Mouse (Mus musculus) hindbrain, embryonic 15.5 days (tissue): Measurements from ENCODE around the gene Cacng8. TPM values are rescaled to one million over a fixed set of nuclear protein-coding genes. Genes with fewer than 3 reads are reported as not detected.
A peak's percentile ranks its signal among the peaks of the same experiment; 100 is the strongest.

Experiments
- ATAC-seq: fragments of 200-750 bp; cut with Nextera tagmentation; 2 replicates; pipeline ENCODE4 v1.8.0; 2017; ENCODE audit warnings: low read depth, moderate number of reproducible peaks, moderate TSS enrichment; ENCODE audit not compliant: low FRiP score
- H3K27ac ChIP-seq: fragments of 300-500 bp; sonication (generic); replicated peaks from 2 replicates; pipeline ENCODE4 v1.5.1; 2015; ENCODE audit warnings: mild to moderate bottlenecking, inconsistent platforms
- H3K27me3 ChIP-seq: fragments of 300-500 bp; sonication (generic); 2 replicates; pipeline ENCODE4 v1.6.1; 2015; ENCODE audit warnings: control low read depth, inconsistent platforms
- H3K36me3 ChIP-seq: fragments of 300-500 bp; sonication (generic); 2 replicates; pipeline ENCODE4 v1.6.1; 2015; ENCODE audit warnings: control low read depth, inconsistent platforms
- H3K4me1 ChIP-seq: fragments of 300-500 bp; sonication (generic); replicated peaks from 2 replicates; pipeline ENCODE4 v1.6.1; 2015; ENCODE audit warnings: control low read depth, inconsistent platforms
- H3K4me2 ChIP-seq: fragments of 300-500 bp; sonication (generic); 2 replicates; pipeline ENCODE4 v1.6.1; 2015; ENCODE audit warnings: moderate library complexity, mild to moderate bottlenecking, inconsistent platforms
- H3K4me3 ChIP-seq: fragments of 300-500 bp; sonication (generic); 2 replicates; pipeline ENCODE4 v1.5.1; 2015; ENCODE audit warnings: mild to moderate bottlenecking, inconsistent platforms
- H3K9ac ChIP-seq: fragments of 300-500 bp; sonication (generic); 2 replicates; pipeline ENCODE4 v1.6.1; 2015; ENCODE audit warnings: inconsistent platforms
- H3K9me3 ChIP-seq: fragments of 300-500 bp; sonication (generic); 2 replicates; pipeline ENCODE4 v1.6.1; 2016; ENCODE audit warnings: control low read depth, inconsistent platforms
- WGBS: fragments of 180-500 bp; shearing (Covaris S2); methylation state at CpG from one replicate; pipeline ENCODE4 v1.1.7; 2015; 5-methylcytosine and 5-hydroxymethylcytosine counted together
- polyA plus RNA-seq: library from polyadenylated mRNA; unstranded; fragments of >200 nt; fragmentation: Nextera tagmentation; extraction: Ambion mirVana; gene quantifications from 2 replicates; pipeline ENCODE4 v1.2.1, GENCODE M21; 2015

Gene Cacng8
- polyA plus RNA-seq, 1 experiment from 2014 or later, result 14.6 TPM

DNA sequence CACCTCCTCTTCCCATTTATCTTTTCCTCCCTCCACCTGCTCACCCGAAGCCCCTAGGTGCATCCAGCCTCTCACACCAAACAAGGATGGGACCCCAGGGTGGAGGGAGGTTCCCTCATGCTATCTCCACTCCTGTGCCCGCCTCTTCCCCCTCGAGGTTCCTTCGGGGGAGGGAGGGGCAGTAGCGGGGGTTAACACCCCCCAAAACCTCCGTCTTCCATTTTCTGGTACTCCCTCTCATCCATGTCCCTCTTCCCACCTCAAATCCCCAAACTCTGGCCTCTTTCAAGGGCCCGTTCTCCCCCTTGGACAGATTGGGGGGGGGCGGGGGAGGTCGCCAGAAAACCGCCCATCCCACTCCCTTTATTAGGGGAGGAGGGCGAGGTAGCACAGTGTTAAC lies 22.9 kb upstream of the Cacng8 start:
- peak overlapping the region; percentile 31 for H3K4me2 ChIP-seq
- H3K9ac ChIP-seq, result no peak overlapping the region

GRCm38 (mm10) chr7:3368311-3368710 lies 22.2 kb upstream of the Cacng8 start:
- H3K4me3 ChIP-seq, result no peak overlapping the region
- no peak overlapping the region for H3K4me2 ChIP-seq
- H3K36me3 ChIP-seq, result peaks cover 6% of the 10 kb centered on the region; the same call in 1 of the 2 replicates
- H3K9ac ChIP-seq, result no peak overlapping the region
- H3K4me1 ChIP-seq, result peaks cover 8% of the 10 kb centered on the region; the same call in 1 of the 2 replicates
- ATAC-seq, result no peak
- 33% methylated on average over 12 of the region's 12 CpGs for WGBS
- no peak overlapping the region for H3K27ac ChIP-seq
- 0 out of 2 replicates have a peak, but pooled peaks cover 4% of the 10 kb centered on the region for H3K27me3 ChIP-seq
- H3K9me3 ChIP-seq, result no peaks in the 10 kb centered on the region

More for the DNA sequence above, 22.9 kb upstream of the Cacng8 start:
- H3K4me1 ChIP-seq, result peaks cover 8% of the 10 kb centered on the region; the same call in 1 of the 2 replicates
- 0 out of 2 replicates have a peak, but pooled peaks cover 4% of the 10 kb centered on the region for H3K27me3 ChIP-seq
- no peak overlapping the region for H3K4me3 ChIP-seq
- no peak overlapping the region for H3K27ac ChIP-seq
- WGBS, result 14% methylated on average over 11 of the region's 11 CpGs
- peaks cover 6% of the 10 kb centered on the region; the same call in 1 of the 2 replicates for H3K36me3 ChIP-seq
- no peaks in the 10 kb centered on the region for H3K9me3 ChIP-seq
- no peak for ATAC-seq

DNA sequence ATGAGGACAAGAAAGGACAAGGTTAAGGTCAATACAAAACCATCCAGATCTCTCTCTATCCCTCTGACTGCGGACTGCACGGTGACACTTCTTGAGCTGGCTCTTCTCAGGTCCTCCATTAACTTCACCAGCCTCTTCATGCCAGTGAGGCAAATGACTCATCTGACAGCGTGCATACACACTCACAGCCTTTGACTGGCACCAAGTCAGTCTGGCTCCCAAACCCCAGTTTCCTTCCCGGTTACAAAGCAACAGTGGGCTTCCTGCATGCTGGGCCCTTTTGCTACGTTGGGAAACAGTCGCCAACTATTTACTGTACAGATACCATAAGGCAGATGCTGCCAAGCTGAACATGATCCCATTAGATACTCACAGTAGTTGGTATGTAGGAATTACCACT lies 21.3 kb upstream of the Cacng8 start:
- Histone ChIP-seq H3K9me3 (no peaks in the 10 kb centered on the region), H3K4me2 (no peak overlapping the region), H3K36me3 (peaks cover 5% of the 10 kb centered on the region; the same call in 1 of the 2 replicates), H3K9ac (no peak overlapping the region), H3K4me1 (peaks cover 8% of the 10 kb centered on the region; the same call in 1 of the 2 replicates), H3K27me3 (0 out of 2 replicates have a peak, but pooled peaks cover 4% of the 10 kb centered on the region), H3K27ac (no peak overlapping the region), H3K4me3 (no peak overlapping the region)
- ATAC-seq, result no peak
- WGBS, result 72% methylated on average over 6 of the region's 6 CpGs

- Histone ChIP-seq H3K9ac (no peak overlapping the region), H3K27ac (no peak overlapping the region), H3K27me3 (0 out of 2 replicates have a peak, but pooled peaks cover 4% of the 10 kb centered on the region), H3K4me3 (no peak overlapping the region), H3K36me3 (no peaks in the 10 kb centered on the region), H3K4me2 (no peak overlapping the region), H3K4me1 (peaks cover 8% of the 10 kb centered on the region; the same call in 1 of the 2 replicates), H3K9me3 (no peaks in the 10 kb centered on the region)
- ATAC-seq, result no peak
- 71% methylated on average over 4 of the region's 4 CpGs for WGBS
These were observed 20.1 kb upstream of the Cacng8 start for GRCm38 (mm10) chr7:3370407-3370806.

DNA sequence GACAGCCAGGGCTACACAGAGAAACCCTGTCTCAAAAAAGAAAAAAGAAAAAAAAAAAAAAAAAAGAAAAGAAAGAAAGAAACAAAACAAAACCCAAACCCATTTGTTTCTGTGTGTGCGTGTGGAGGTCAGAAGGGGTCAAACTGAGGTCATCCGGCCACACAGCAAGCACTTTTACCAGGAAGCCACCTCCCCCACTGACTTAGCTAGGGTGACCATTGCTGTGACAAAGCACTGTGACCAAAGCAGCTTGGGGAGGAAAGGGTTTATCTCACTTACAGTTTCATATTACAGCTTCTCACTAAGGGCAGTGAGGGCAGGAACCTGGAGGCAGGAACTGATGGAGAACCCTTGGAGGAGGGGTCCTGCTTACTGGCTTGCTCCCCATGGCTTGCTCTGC lies 18.1 kb upstream of the Cacng8 start:
- H3K27me3 ChIP-seq, result no peaks in the 10 kb centered on the region
- no peaks in the 10 kb centered on the region for H3K9me3 ChIP-seq
- H3K4me2 ChIP-seq, result no peak overlapping the region
- ATAC-seq, result no peak
- WGBS, result 51% methylated on average over 2 of the region's 2 CpGs
- no peak overlapping the region for H3K27ac ChIP-seq
- H3K36me3 ChIP-seq, result no peaks in the 10 kb centered on the region
- no peak overlapping the region for H3K9ac ChIP-seq
- no peak overlapping the region for H3K4me3 ChIP-seq
- H3K4me1 ChIP-seq, result peaks cover 5% of the 10 kb centered on the region; the same call in 1 of the 2 replicates

- no peaks in the 10 kb centered on the region for H3K4me1 ChIP-seq
- H3K36me3 ChIP-seq, result no peaks in the 10 kb centered on the region
- 77% methylated on average over 8 of the region's 8 CpGs for WGBS
- no peaks in the 10 kb centered on the region for H3K9me3 ChIP-seq
- no peak for ATAC-seq
- no peak overlapping the region for H3K4me2 ChIP-seq
- H3K27ac ChIP-seq, result no peak overlapping the region
- H3K9ac ChIP-seq, result no peak overlapping the region
- no peak overlapping the region for H3K4me3 ChIP-seq
- no peaks in the 10 kb centered on the region for H3K27me3 ChIP-seq
These were observed 16.7 kb upstream of the Cacng8 start for GRCm38 (mm10) chr7:3373754-3374153.

DNA sequence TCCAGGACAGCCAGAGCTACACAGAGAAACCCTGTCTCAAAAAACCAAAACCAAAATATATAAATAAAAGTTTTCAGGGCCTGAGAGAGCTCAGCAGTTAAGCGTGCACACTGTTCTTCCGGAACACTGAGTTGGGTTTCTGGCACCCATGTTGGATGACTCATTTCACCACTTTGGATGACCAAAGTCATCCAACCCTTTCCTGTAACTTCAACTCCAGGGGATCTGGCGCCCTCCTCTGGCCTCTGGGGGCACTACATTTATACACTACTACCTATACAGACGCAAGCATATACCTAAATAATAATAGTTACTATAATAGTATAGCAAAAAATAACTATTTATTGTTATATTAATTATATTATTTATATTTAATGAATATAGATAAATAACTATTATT lies 13.7 kb upstream of the Cacng8 start:
- Histone ChIP-seq H3K4me2 (no peak overlapping the region), H3K4me3 (no peak overlapping the region), H3K4me1 (no peaks in the 10 kb centered on the region), H3K27ac (no peak overlapping the region), H3K27me3 (no peaks in the 10 kb centered on the region), H3K9me3 (no peaks in the 10 kb centered on the region), H3K36me3 (no peaks in the 10 kb centered on the region), H3K9ac (no peak overlapping the region)
- ATAC-seq, result no peak
- 56% methylated on average over 4 of the region's 4 CpGs for WGBS

- no peak for ATAC-seq
- Histone ChIP-seq H3K9ac (no peak overlapping the region), H3K27ac (no peak overlapping the region), H3K27me3 (no peaks in the 10 kb centered on the region), H3K4me3 (no peak overlapping the region), H3K4me1 (no peaks in the 10 kb centered on the region; the same call in 1 of the 2 replicates), H3K4me2 (no peak overlapping the region), H3K36me3 (no peaks in the 10 kb centered on the region), H3K9me3 (no peaks in the 10 kb centered on the region)
- WGBS, result 85% methylated on average over 9 of the region's 9 CpGs
These were observed 8.4 kb upstream of the Cacng8 start for GRCm38 (mm10) chr7:3382123-3382522.

GRCm38 (mm10) chr7:3384807-3385319 lies 5.6 kb upstream of the Cacng8 start:
- Histone ChIP-seq H3K9ac (no peak overlapping the region), H3K9me3 (no peaks in the 10 kb centered on the region), H3K4me2 (no peak overlapping the region), H3K4me1 (peaks cover 24% of the 10 kb centered on the region), H3K4me3 (no peak overlapping the region), H3K36me3 (no peaks in the 10 kb centered on the region), H3K27me3 (no peaks in the 10 kb centered on the region), H3K27ac (no peak overlapping the region)
- no peak for ATAC-seq
- 97% methylated on average over 5 of the region's 5 CpGs for WGBS

DNA sequence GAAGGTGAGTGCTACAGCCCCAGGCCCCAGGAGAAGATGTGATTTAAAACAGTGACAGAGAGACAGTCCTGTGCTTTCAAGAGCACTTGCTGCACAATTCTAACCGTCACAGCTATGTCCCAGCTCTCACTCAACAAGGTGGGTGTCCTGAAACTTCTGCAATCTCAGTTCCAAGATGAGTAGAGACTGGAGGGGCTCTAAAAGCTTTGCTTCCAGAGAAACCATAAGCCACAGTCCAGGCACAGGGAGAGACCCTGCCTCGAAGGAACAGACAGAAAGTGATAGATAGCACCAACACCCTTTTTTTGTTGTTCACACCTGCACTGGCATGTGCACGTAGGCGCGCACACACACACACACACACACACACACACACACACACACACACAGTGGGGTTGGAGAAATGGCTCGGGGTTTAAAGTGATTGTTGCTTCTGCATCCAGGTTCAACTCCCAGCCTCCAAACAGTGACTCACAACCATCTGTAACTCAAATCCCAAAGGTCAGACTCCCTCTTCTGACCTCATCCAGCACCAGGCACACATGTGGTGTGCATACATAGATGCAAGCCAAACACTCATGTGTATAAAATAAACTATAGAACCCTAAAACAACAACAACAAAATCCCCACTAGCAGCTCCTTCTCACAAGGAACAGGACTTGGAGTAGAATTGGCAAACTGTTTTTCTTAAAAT lies 4.3 kb upstream of the Cacng8 start:
- H3K4me1 ChIP-seq, result peaks cover 26% of the 10 kb centered on the region
- no peaks in the 10 kb centered on the region for H3K9me3 ChIP-seq
- H3K27ac ChIP-seq, result no peak overlapping the region
- H3K36me3 ChIP-seq, result no peaks in the 10 kb centered on the region
- H3K4me2 ChIP-seq, result no peak overlapping the region
- no peak for ATAC-seq
- H3K4me3 ChIP-seq, result no peak overlapping the region
- no peaks in the 10 kb centered on the region for H3K27me3 ChIP-seq
- no peak overlapping the region for H3K9ac ChIP-seq
- WGBS, result 87% methylated on average over 6 of the region's 6 CpGs

DNA sequence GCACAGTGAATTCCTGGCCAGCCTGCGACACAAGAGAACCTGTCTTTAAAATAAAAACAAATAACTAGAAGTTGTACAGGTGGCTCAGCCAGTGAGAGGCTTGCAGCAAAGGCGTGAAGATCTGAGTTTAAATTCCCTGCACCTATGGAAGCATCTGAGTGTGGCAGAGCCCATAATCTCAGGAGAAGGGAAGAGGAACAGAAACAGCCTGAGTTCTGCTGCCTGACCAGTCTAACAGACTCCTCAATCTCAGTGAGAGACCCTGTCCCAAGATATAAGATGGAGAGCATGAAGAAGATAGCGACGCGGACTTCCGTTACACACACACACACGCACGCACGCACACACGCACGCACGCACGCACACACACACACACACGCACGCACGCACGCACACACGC lies 2.7 kb upstream of the Cacng8 start:
- Histone ChIP-seq H3K27me3 (no peaks in the 10 kb centered on the region), H3K4me2 (peak overlapping the region; percentile 88; the same call in 1 of the 2 replicates), H3K9ac (no peak overlapping the region), H3K4me3 (no peak overlapping the region), H3K27ac (no peak overlapping the region), H3K36me3 (no peaks in the 10 kb centered on the region), H3K4me1 (peaks cover 42% of the 10 kb centered on the region), H3K9me3 (no peaks in the 10 kb centered on the region)
- WGBS, result 78% methylated on average over 18 of the region's 18 CpGs
- ATAC-seq, result no peak

DNA sequence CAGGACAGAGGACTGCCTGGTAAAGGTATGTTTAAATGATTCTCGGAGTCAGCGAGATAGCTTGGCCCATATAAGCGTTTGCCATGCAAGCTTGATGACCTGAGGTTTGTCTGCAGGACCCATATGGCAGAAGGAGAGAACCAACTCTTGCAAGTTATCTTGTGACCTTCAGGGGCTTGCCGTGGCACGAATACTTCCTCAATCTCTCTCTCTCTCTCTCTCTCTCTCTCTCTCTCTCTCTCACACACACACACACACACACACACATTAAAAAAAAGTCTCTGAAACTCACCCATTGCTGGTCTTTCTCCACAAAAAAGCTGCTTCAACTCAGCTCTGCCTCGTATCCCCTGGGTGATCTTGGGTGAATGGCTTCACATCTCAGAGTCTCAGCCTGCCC lies 1.6 kb upstream of the Cacng8 start:
- Histone ChIP-seq H3K36me3 (no peaks in the 10 kb centered on the region), H3K9ac (no peak overlapping the region), H3K27ac (no peak overlapping the region), H3K9me3 (no peaks in the 10 kb centered on the region), H3K4me2 (peak overlapping the region; percentile 88), H3K27me3 (no peaks in the 10 kb centered on the region), H3K4me3 (peak overlapping the region; percentile 57), H3K4me1 (peaks cover 50% of the 10 kb centered on the region)
- ATAC-seq, result no peak
- WGBS, result 60% methylated on average over 6 of the region's 6 CpGs
